Mouse (Mus musculus) granulocyte monocyte progenitor cell, adult 5-6 weeks (primary cell): Measurements from ENCODE around the gene Pus10. TPM values are rescaled to one million over a fixed set of nuclear protein-coding genes. Genes with fewer than 3 reads are reported as not detected.
"Not testable (repeated sequence)": the region's sequence is repeated elsewhere in the genome, so short reads cannot be mapped to it uniquely, and the experiment has no call there.

Experiments
- ATAC-seq: replicated peaks from 2 replicates; pipeline ENCODE4 v1.8.0; 2016; ENCODE audit warnings: mild to moderate bottlenecking, moderate TSS enrichment, inconsistent platforms; ENCODE audit not compliant: poor library complexity, severe bottlenecking
- total RNA-seq, 2 experiments: library from RNA; stranded (forward) in 1 of 2; stranded (reverse) in 1 of 2; fragments of 200-712, 200-1000 nt in 1 of 2; fragments of >200 nt in 1 of 2; fragmentation: Nextera tagmentation in 1 of 2; gene quantifications; 2 replicates each; pipeline ENCODE4 v1.2.3; 2014 to 2017

Pus10 gene
- total RNA-seq, 2 experiments from 2014 or later, result 48.5 to 69.6 TPM

DNA sequence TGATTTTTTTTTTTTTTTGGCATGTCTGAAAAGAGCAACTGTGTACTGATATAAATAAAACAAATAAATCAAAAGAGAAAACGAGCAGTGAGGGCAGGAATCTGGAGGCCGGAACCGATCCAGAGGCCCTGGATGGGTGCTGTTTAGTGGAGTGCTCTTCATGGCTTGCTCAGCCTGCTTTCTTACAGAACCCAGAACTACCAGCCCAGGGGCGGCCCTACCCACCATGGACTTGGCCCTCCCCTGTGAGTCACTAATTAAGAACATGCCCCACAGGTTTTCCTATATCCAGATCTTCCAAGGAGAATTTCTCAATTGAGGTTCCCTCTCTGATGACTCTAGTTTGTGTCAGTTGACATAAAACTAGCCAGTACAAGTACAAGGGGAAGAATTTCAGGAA is 80.6 kb downstream of the Pus10 start:
- ATAC-seq, result no peak

- ATAC-seq, result peak; percentile 9; the same call in 1 of the 2 replicates
Measured at GRCm38 (mm10) chr11:23753136-23753710, 87.7 kb downstream of the Pus10 start.

DNA sequence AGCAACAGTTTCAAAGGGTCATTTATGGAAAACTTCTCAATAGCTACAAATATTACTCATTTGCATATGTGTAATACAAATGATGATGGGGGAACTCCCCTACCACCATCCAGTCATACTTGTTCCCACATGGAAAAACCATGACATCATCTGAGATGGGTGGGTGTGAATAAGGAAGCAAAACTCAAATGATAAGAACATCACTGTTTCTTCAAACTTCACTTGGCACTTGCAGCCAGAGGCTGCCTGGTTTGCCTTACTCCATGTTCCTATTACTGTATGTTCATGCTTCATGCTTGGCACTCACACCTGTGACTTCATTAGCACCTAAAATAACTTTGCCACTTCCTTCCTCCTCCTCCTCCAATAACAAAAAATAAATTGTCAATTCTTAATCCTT is 88.9 kb downstream of the Pus10 start:
- peak; percentile 50 for ATAC-seq

GRCm38 (mm10) chr11:23758218-23758617 is 92.7 kb downstream of the Pus10 start:
- no peak for ATAC-seq

DNA sequence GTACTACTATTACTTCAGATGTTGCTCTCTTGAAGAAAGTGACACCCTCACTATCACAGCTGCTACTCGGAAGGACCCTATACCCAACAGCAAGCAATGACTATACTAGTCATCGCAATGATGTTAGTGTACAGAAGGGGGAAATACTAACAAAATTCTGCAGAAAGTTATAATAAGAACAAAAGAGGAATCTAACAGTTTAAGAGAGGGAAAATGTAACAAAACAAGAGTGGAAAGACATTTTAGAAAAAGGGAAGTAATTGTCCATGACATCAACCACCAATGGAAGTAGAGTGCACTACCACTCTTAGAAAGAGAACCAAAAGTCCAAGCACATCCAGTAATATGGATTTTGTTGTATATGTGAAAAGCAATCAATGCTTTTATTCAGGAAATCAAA is 97.2 kb downstream of the Pus10 start:
- peak; percentile 75 for ATAC-seq

DNA sequence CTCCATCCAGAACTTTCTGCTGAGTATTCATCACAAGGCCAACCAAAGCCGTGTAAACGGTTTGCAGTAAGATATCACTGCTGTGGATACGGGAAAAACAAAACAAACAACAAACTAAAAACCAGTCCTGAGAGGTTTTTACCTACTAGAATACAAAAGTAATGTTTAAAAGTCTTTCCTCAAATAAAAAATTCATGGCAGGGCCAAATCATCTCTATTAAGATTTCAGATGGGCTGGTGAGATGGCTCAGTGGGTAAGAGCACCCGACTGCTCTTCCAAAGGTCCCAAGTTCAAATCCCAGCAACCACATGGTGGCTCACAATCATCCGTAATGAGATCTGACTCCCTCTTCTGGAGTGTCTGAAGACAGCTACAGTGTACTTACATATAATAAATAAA is 101.9 kb downstream of the Pus10 start:
- ATAC-seq, result not testable (repeated sequence)

DNA sequence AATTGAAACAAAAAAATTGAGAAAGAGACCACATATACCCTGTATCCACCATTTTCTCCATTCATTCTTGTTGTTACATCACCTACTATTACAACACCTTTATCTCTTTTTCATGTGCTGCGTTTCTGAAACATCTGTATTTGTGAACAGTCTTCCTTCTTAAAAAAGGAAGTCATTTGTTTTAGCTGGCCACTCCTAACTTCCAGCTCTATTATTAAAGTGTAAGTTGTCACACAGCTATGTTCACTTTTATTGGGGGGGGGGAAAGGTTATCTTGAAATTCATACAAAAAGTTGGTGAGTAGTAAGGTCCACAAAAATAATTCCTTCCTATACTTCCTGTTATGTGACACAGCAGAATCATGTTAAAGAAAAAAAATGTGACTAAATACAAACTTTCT is 102.5 kb downstream of the Pus10 start:
- peak; percentile 29 for ATAC-seq

DNA sequence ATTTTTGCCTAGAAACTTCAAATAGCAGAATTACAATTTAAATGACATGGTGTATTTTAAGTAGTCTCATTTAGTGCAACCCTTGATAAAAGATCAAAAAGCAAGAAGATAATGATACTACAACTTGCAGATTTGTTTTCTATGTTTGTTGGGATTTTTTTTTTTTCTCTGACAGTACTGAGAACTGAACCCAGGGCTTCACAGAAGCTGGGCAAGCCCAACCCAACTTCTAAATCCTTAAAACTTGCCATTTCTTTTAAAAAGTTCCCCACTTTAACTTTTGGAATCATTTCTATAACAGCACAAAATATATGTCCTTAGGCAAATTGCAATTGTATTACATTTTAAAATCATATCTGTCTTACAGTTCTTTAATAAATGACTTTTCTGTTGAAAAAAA is 103.6 kb downstream of the Pus10 start:
- ATAC-seq, result no peak

DNA sequence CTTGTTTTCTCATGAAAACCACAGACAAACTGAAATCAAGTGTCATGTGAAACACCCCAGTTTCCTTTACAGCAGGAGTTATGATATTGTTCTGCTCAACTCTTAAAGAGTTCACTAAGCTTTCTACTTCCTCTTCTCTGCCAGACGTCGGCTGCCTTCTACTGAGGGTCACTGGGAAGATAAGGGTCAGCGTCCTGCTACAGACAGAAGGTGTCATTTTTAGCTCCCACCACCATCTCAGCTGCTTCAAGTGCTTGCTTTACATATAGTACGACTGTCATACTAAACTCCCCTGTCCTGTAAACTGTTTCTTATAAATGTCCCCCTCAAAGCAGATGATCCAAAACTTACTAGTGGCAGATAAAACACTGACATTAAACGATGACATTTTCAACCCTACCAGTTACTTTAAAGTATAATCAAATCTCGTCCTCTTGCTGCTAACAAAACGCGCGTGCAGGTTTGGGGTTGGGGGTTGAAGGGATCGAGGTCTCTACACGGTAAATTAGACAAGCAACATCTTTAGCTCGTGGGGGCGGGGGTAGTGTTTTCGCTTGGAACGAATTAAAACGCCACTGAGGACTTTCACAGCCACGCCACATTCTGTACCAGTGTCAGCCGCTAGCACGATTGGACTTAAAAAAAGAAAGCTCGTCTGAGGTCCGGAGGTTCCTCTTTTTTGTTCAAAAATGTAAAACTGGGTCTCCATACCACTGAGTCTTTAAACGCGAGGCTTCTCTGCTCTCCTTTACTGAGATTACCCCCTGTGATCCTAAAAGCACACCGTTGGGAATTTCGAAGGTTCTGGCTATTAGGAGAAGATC is 104.4 kb downstream of the Pus10 start:
- ATAC-seq, result peak; percentile 47

DNA sequence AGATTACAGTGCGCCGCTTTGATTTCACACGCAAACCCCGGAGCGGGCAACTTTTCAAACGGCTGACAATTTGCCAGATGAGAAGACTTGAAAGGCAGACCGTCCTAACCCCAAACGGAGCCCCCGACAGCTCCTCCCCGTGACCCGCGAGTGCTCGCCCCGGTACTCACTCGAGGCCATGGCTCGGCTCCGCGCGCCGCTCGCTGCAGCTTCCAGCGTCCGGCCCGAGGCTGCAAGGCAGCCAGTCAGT is 105.0 kb downstream of the Pus10 start:
- ATAC-seq, result no peak

DNA sequence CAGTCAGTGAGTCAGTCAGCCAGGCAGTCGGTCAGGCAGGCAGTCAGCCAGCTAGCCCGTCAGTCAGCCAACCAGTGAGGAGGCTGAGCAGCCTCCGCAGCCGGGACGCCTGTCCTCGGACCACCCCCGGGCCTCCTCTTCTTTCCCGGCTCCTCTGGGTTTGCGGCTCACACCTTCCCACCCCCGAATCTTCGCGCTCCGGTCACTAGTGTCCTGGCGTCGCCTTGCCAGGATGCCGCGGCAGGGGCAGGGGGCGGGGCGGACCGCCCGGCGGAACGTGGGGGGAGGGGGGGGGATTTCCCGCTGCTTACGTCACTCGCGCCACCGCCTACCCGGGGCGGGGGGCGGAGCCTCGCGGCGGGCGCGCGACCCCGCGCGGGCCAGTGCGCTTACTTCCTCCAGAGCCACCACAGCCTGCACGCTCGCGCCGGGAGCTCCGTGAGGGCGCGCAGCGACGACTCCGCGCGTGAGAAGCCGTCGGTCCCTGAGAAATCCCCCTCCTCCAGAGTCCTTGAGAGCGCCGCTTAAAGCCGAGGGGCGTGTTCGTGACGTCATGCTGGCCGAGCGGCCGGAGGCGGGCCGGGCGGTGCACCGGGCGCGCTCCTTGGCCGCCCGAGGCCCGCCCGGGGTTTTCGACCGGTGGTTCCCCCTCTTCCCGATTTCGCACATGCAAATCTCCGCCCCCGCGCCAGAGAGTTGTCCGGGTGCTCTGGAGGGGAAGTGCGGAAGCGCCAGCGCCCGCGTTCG is 105.5 kb downstream of the Pus10 start, which contains the start of gene Rel:
Gene Rel (minus strand): TSS at position 211 of the 747 bp plus-strand sequence.
- peak; percentile 61 for ATAC-seq

DNA sequence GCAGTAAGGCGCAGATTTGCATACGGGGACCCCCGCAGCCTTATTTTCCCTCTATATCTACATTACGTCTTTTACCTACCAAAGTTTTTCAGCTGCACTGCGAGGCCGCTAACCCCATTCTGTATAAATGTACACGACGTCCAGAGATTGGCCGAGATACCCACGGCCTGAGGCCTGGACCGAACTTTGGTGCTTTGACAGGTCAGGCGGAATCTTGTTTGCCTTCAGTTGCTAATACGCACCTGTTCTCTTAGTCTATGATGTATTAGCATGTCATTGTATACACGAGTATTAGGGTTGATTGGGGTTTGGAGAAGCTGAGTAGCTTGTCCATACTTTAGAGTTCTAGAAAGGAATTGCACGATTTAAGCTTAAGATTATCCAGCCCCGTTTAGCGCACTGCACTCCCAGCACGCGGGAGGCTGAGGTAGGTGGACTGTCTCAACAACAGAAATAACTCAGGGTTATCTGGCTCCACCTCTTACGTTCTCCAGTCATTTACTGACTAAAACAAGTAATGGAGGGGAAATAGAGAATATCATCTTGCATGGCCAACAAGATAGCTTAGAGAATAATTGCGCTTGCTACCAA is 106.1 kb downstream of the Pus10 start:
- no peak for ATAC-seq

DNA sequence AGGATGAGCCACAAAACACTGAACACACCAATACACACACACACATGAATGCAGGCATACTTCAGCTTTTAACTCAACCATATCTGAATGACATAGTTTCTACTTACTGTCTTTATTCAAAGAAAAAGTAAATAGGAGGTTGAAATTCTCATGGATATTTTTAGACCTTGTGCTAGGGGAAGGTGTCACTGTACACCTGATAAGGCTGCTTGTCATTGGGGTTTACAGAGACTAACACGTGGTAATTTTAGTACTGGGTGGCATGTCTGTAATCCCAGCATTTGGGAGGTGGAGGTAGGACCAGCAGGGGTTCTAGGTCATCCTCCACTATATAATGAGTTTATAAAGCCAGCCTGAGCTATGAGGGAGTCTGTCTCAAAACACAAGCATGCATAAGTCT is 107.0 kb downstream of the Pus10 start:
- ATAC-seq, result no peak

GRCm38 (mm10) chr11:23778787-23779201 is 113.3 kb downstream of the Pus10 start:
- ATAC-seq, result peak; percentile 17; the same call in 1 of the 2 replicates

GRCm38 (mm10) chr11:23782038-23782437 is 116.6 kb downstream of the Pus10 start:
- no peak for ATAC-seq

Other genes starting within 250 kb of the Pus10 start
- gene Ahsa2, start 167.6 kb upstream of the Pus10 start, total RNA-seq (2014; fragmentation: Nextera tagmentation), result 25.6 and 37.4 TPM in 2 replicates
- gene Ahsa2, start 167.6 kb upstream of the Pus10 start, total RNA-seq (2017), result 50.6 and 68.7 TPM in 2 replicates
- not detected in 2 replicates for gene 1700093K21Rik, start 144.5 kb upstream of the Pus10 start, total RNA-seq (2014; fragmentation: Nextera tagmentation)
- not detected in 2 replicates for gene 1700093K21Rik, start 144.5 kb upstream of the Pus10 start, total RNA-seq (2017)
- gene 0610010F05Rik, start 32.0 kb upstream of the Pus10 start, total RNA-seq (2014; fragmentation: Nextera tagmentation), result 19.7 and 21.2 TPM in 2 replicates
- 31.8 and 32.7 TPM in 2 replicates for gene 0610010F05Rik, start 32.0 kb upstream of the Pus10 start, total RNA-seq (2017)
- 11.2 and 18.0 TPM in 2 replicates for gene Pex13, start 285 bp downstream of the Pus10 start, total RNA-seq (2014; fragmentation: Nextera tagmentation)
- gene Pex13, start 285 bp downstream of the Pus10 start, total RNA-seq (2017), result 17.0 and 38.1 TPM in 2 replicates
- 15.1 and 18.5 TPM in 2 replicates for gene Rel, start 105.3 kb downstream of the Pus10 start, total RNA-seq (2014; fragmentation: Nextera tagmentation)
- 9.8 and 10.0 TPM in 2 replicates for gene Rel, start 105.3 kb downstream of the Pus10 start, total RNA-seq (2017)
- 14.9 and 15.6 TPM in 2 replicates for gene Papolg, start 229.6 kb downstream of the Pus10 start, total RNA-seq (2014; fragmentation: Nextera tagmentation)
- gene Papolg, start 229.6 kb downstream of the Pus10 start, total RNA-seq (2017), result 15.5 and 15.8 TPM in 2 replicates